Mouse (Mus musculus): ENCODE measurements around the gene Slc25a45. TPM values are rescaled to one million over a fixed set of nuclear protein-coding genes. Genes with fewer than 3 reads are reported as not detected.

Gene Slc25a45
- total RNA-seq, 1 experiment from 2014 or later, result 64.7 TPM

- no peak for ATAC-seq (ENCODE audit: extremely low read depth, insufficient number of reproducible peaks, low FRiP score, poor library complexity, severe bottlenecking)
These were observed 38.1 kb upstream of the Slc25a45 start for GRCm38 (mm10) chr19:5839317-5840085.

GRCm38 (mm10) chr19:5840086-5840889, 37.3 kb upstream of the Slc25a45 start:
- ATAC-seq (ENCODE audit: extremely low read depth, insufficient number of reproducible peaks, low FRiP score, poor library complexity, severe bottlenecking), result no peak

GRCm38 (mm10) chr19:5840890-5841388, 36.7 kb upstream of the Slc25a45 start:
- ATAC-seq (ENCODE audit: extremely low read depth, insufficient number of reproducible peaks, low FRiP score, poor library complexity, severe bottlenecking), result no peak

GRCm38 (mm10) chr19:5841389-5841946, 36.1 kb upstream of the Slc25a45 start:
- ATAC-seq (ENCODE audit: extremely low read depth, insufficient number of reproducible peaks, low FRiP score, poor library complexity, severe bottlenecking), result no peak

GRCm38 (mm10) chr19:5841999-5842784, 35.4 kb upstream of the Slc25a45 start:
- no peak for ATAC-seq (ENCODE audit: extremely low read depth, insufficient number of reproducible peaks, low FRiP score, poor library complexity, severe bottlenecking)

GRCm38 (mm10) chr19:5842785-5843730, 34.5 kb upstream of the Slc25a45 start:
- 0 out of 2 replicates have a peak, but pooled peaks have one; percentile 2 for ATAC-seq (ENCODE audit: extremely low read depth, insufficient number of reproducible peaks, low FRiP score, poor library complexity, severe bottlenecking)

GRCm38 (mm10) chr19:5843781-5844691, 33.6 kb upstream of the Slc25a45 start:
- no peak for ATAC-seq (ENCODE audit: extremely low read depth, insufficient number of reproducible peaks, low FRiP score, poor library complexity, severe bottlenecking)

GRCm38 (mm10) chr19:5844831-5845318, 32.7 kb upstream of the Slc25a45 start:
- no peak for ATAC-seq (ENCODE audit: extremely low read depth, insufficient number of reproducible peaks, low FRiP score, poor library complexity, severe bottlenecking)

- peak; percentile 35 for ATAC-seq (ENCODE audit: extremely low read depth, insufficient number of reproducible peaks, low FRiP score, poor library complexity, severe bottlenecking)
These were observed 32.1 kb upstream of the Slc25a45 start for GRCm38 (mm10) chr19:5845319-5846135.

- no peak for ATAC-seq (ENCODE audit: extremely low read depth, insufficient number of reproducible peaks, low FRiP score, poor library complexity, severe bottlenecking)
These were observed 31.5 kb upstream of the Slc25a45 start for GRCm38 (mm10) chr19:5846154-5846553.

GRCm38 (mm10) chr19:5846557-5847305, 30.9 kb upstream of the Slc25a45 start:
- ATAC-seq (ENCODE audit: extremely low read depth, insufficient number of reproducible peaks, low FRiP score, poor library complexity, severe bottlenecking), result peak; percentile 24

- no peak for ATAC-seq (ENCODE audit: extremely low read depth, insufficient number of reproducible peaks, low FRiP score, poor library complexity, severe bottlenecking)
These were observed 30.3 kb upstream of the Slc25a45 start for GRCm38 (mm10) chr19:5847306-5847796.

GRCm38 (mm10) chr19:5848032-5848825, 29.4 kb upstream of the Slc25a45 start:
- no peak for ATAC-seq (ENCODE audit: extremely low read depth, insufficient number of reproducible peaks, low FRiP score, poor library complexity, severe bottlenecking)
